Mouse (Mus musculus) forebrain, embryonic 13.5 days (tissue): Measurements from ENCODE around the gene Reg4. TPM values are rescaled to one million over a fixed set of nuclear protein-coding genes. Genes with fewer than 3 reads are reported as not detected.

Experiments used
- ATAC-seq: fragments of 200-750 bp; cut with Nextera tagmentation; 2 replicates; pipeline ENCODE4 v1.8.0; 2017
- H3K27ac ChIP-seq: fragments of 300-500 bp; sonication (generic); 2 replicates; pipeline ENCODE4 v1.5.1; 2015; ENCODE audit warnings: inconsistent platforms, mild to moderate bottlenecking, moderate library complexity
- H3K27me3 ChIP-seq: fragments of 300-500 bp; sonication (generic); 2 replicates; pipeline ENCODE4 v1.6.1; 2015; ENCODE audit warnings: mild to moderate bottlenecking, inconsistent platforms
- H3K36me3 ChIP-seq: fragments of 300-500 bp; sonication (generic); 2 replicates; pipeline ENCODE4 v1.6.1; 2015; ENCODE audit warnings: mild to moderate bottlenecking, inconsistent platforms; ENCODE audit not compliant: poor library complexity, severe bottlenecking
- H3K4me1 ChIP-seq: fragments of 300-500 bp; sonication (generic); 2 replicates; pipeline ENCODE4 v1.6.1; 2015; ENCODE audit warnings: inconsistent platforms
- H3K4me2 ChIP-seq: fragments of 300-500 bp; sonication (generic); 2 replicates; pipeline ENCODE4 v1.6.1; 2015; ENCODE audit warnings: inconsistent platforms, mild to moderate bottlenecking, moderate library complexity
- H3K4me3 ChIP-seq: fragments of 300-500 bp; sonication (generic); 2 replicates; pipeline ENCODE4 v1.5.1; 2015; ENCODE audit warnings: mild to moderate bottlenecking, inconsistent platforms
- H3K9ac ChIP-seq: fragments of 300-500 bp; sonication (generic); 2 replicates; pipeline ENCODE4 v1.6.1; 2015; ENCODE audit warnings: mild to moderate bottlenecking, inconsistent platforms
- H3K9me3 ChIP-seq: fragments of 300-500 bp; sonication (generic); replicated peaks from 2 replicates; pipeline ENCODE4 v1.6.1; 2016; ENCODE audit warnings: inconsistent platforms
- WGBS: fragments of 180-500 bp; shearing (Covaris S2); methylation state at CpG from one replicate; pipeline ENCODE4 v1.1.7; 2015; 5-methylcytosine and 5-hydroxymethylcytosine counted together
- polyA plus RNA-seq: library from polyadenylated mRNA; unstranded; fragments of >200 nt; fragmentation: Nextera tagmentation; extraction: Ambion mirVana; gene quantifications from 2 replicates; pipeline ENCODE4 v1.2.1, GENCODE M21; 2015

The Reg4 gene
- polyA plus RNA-seq, 1 experiment from 2014 or later = not detected

GRCm38 (mm10) chr3:98216296-98216695 is 5.7 kb upstream of the Reg4 start:
- no peaks in the 10 kb centered on the region for H3K27me3 ChIP-seq
- H3K4me1 ChIP-seq = peaks cover 10% of the 10 kb centered on the region
- H3K9me3 ChIP-seq = no peaks in the 10 kb centered on the region
- 67% methylated on average over 3 of the region's 3 CpGs for WGBS
- H3K4me2 ChIP-seq = no peak overlapping the region
- no peak overlapping the region for H3K9ac ChIP-seq
- no peaks in the 10 kb centered on the region for H3K36me3 ChIP-seq
- H3K27ac ChIP-seq = no peak overlapping the region
- H3K4me3 ChIP-seq = no peak overlapping the region
- no peak for ATAC-seq

GRCm38 (mm10) chr3:98223263-98223662 is 1.3 kb downstream of the Reg4 start:
- Histone ChIP-seq H3K4me1 (0 out of 2 replicates have a peak, but pooled peaks cover 3% of the 10 kb centered on the region), H3K4me2 (no peak overlapping the region), H3K9me3 (no peaks in the 10 kb centered on the region), H3K4me3 (no peak overlapping the region), H3K27me3 (no peaks in the 10 kb centered on the region), H3K36me3 (no peaks in the 10 kb centered on the region), H3K27ac (no peak overlapping the region), H3K9ac (no peak overlapping the region)
- no peak for ATAC-seq
- 87% methylated on average over 3 of the region's 3 CpGs for WGBS

DNA sequence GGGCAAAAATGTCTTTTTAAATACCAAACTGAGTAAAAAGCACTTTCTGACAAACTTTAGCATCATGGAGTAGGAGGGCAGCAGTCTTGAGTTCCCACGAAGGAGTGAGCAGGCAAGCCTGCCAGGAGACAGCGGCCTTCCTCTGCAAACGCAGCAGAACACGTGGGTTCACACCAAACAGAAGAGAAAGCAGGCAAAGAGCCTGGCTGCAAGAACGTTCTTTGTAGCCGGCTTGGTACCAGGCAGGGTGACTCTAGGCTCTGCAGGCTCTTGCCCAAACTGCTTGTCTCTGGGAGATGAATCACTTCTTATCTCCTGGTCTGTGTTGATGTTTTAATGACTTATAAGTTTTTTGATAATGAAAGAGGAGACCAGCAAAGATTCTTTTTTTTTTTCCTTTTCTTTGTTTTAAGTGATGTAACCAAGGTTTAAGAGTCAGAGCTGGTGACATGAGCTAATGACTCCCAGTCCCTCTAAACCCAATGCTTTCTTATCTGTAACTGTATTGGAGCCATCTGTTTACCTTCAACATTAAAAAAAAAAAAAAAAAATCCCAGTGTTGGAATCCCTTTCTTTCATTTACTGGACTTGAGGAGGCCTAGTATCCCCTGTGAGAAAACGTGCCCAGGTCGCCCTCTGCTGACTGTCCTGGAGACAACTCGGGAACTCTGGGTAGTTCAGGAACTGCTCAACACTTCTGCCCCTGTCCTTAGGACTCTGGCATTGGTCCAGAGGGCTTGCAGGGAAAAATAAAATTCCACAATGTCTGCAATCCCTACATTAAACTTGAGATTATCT is 2.0 kb downstream of the Reg4 start:
- Histone ChIP-seq H3K36me3 (no peaks in the 10 kb centered on the region), H3K9ac (no peak overlapping the region), H3K4me2 (no peak overlapping the region), H3K9me3 (no peaks in the 10 kb centered on the region), H3K27ac (no peak overlapping the region), H3K4me1 (0 out of 2 replicates have a peak, but pooled peaks cover 3% of the 10 kb centered on the region), H3K27me3 (no peaks in the 10 kb centered on the region), H3K4me3 (no peak overlapping the region)
- WGBS = 11% methylated on average over 9 of the region's 9 CpGs
- ATAC-seq = peak; percentile 79

DNA sequence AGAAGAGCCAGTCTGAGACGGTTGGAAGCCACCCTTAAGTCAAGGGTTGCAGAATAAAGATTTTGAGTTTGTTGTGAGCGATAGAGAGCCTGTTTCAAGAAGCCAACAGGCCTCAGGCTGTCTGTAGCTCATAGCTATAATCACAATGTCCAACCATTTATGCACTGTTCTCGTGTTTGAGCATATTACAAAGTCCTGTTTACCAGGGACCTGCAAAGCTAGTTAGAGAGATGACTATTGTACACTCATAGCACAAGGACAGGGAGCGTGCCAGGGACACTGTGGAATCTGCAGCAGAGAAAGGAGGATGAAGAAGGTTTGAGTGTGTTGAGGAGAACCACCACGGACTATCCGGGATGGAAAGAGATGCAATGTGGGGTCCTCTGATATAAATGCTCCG is 3.0 kb downstream of the Reg4 start:
- 89% methylated on average over 7 of the region's 7 CpGs for WGBS
- Histone ChIP-seq H3K4me2 (no peak overlapping the region), H3K9ac (no peak overlapping the region), H3K27me3 (no peaks in the 10 kb centered on the region), H3K27ac (no peak overlapping the region), H3K36me3 (no peaks in the 10 kb centered on the region), H3K9me3 (no peaks in the 10 kb centered on the region), H3K4me3 (no peak overlapping the region), H3K4me1 (0 out of 2 replicates have a peak, but pooled peaks cover 3% of the 10 kb centered on the region)
- no peak for ATAC-seq

DNA sequence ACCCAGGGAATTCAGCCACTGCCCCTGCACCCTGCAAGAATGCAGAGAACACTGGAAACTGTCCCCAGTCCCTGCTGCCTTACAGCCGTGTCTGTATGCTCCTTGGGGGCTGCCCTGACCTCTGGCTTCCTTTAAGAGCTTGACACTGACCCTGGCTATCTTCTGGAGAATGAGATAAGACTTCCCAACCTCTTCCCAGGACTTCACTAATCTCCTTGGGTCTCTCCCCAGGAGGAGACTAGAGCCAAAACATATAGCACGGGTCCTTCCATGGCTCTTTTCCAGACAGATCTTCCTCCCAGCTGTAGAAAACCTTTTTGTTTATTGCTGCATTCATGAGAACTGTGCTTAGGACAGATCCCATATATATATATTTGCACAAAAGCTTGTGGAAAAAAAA is 3.8 kb downstream of the Reg4 start:
- H3K27me3 ChIP-seq = no peaks in the 10 kb centered on the region
- no peak for ATAC-seq
- H3K9me3 ChIP-seq = no peaks in the 10 kb centered on the region
- 0 out of 2 replicates have a peak, but pooled peaks cover 3% of the 10 kb centered on the region for H3K4me1 ChIP-seq
- no peak overlapping the region for H3K9ac ChIP-seq
- no peaks in the 10 kb centered on the region for H3K36me3 ChIP-seq
- no peak overlapping the region for H3K27ac ChIP-seq
- no peak overlapping the region for H3K4me3 ChIP-seq
- H3K4me2 ChIP-seq = no peak overlapping the region
- WGBS = 62% methylated on average over 2 of the region's 2 CpGs

- no peaks in the 10 kb centered on the region for H3K9me3 ChIP-seq
- no peak overlapping the region for H3K27ac ChIP-seq
- H3K4me1 ChIP-seq = 0 out of 2 replicates have a peak, but pooled peaks cover 3% of the 10 kb centered on the region
- no peak overlapping the region for H3K9ac ChIP-seq
- no peak overlapping the region for H3K4me2 ChIP-seq
- no peaks in the 10 kb centered on the region for H3K36me3 ChIP-seq
- no peak overlapping the region for H3K4me3 ChIP-seq
- H3K27me3 ChIP-seq = no peaks in the 10 kb centered on the region
- WGBS = 35% methylated on average over 19 of the region's 19 CpGs
- peak; percentile 65 for ATAC-seq
These were observed 5.1 kb downstream of the Reg4 start for GRCm38 (mm10) chr3:98226988-98227610.

- no peaks in the 10 kb centered on the region for H3K36me3 ChIP-seq
- no peak overlapping the region for H3K4me3 ChIP-seq
- H3K27me3 ChIP-seq = no peaks in the 10 kb centered on the region
- 67% methylated on average over 3 of the region's 3 CpGs for WGBS
- ATAC-seq = no peak
- H3K9ac ChIP-seq = no peak overlapping the region
- no peak overlapping the region for H3K27ac ChIP-seq
- H3K4me1 ChIP-seq = 0 out of 2 replicates have a peak, but pooled peaks cover 3% of the 10 kb centered on the region
- H3K4me2 ChIP-seq = no peak overlapping the region
- no peaks in the 10 kb centered on the region for H3K9me3 ChIP-seq
These were observed 5.8 kb downstream of the Reg4 start for GRCm38 (mm10) chr3:98227763-98228162.

DNA sequence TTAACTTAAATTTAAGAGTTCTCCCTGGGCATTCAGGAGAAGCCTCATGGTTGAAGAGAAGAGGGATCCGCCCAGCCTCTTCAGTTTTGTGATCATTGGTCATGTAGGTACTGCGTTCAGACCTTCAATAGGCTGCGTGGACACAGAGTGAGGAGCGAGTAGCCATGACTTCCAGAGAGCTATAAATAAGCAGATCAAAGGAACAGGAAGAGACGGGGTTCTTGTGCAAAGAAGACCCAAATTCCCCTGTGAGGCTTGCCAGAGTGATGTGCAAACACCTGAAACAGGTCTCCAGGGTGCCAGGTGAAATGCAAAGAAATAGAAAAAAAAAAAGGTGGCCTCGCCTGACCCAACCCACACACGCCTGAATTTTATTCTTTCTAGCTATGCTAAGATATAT is 8.0 kb downstream of the Reg4 start:
- WGBS = 84% methylated on average over 7 of the region's 7 CpGs
- H3K4me3 ChIP-seq = no peak overlapping the region
- H3K9ac ChIP-seq = no peak overlapping the region
- no peaks in the 10 kb centered on the region for H3K36me3 ChIP-seq
- H3K4me1 ChIP-seq = no peaks in the 10 kb centered on the region
- no peak overlapping the region for H3K27ac ChIP-seq
- no peaks in the 10 kb centered on the region for H3K27me3 ChIP-seq
- no peak for ATAC-seq
- no peak overlapping the region for H3K4me2 ChIP-seq
- H3K9me3 ChIP-seq = no peaks in the 10 kb centered on the region

- no peak overlapping the region for H3K9ac ChIP-seq
- no peaks in the 10 kb centered on the region for H3K4me1 ChIP-seq
- no peaks in the 10 kb centered on the region for H3K9me3 ChIP-seq
- no peaks in the 10 kb centered on the region for H3K27me3 ChIP-seq
- H3K36me3 ChIP-seq = no peaks in the 10 kb centered on the region
- ATAC-seq = no peak
- no peak overlapping the region for H3K27ac ChIP-seq
- no peak overlapping the region for H3K4me2 ChIP-seq
- H3K4me3 ChIP-seq = no peak overlapping the region
These were observed 11.5 kb downstream of the Reg4 start for GRCm38 (mm10) chr3:98233504-98233903.

DNA sequence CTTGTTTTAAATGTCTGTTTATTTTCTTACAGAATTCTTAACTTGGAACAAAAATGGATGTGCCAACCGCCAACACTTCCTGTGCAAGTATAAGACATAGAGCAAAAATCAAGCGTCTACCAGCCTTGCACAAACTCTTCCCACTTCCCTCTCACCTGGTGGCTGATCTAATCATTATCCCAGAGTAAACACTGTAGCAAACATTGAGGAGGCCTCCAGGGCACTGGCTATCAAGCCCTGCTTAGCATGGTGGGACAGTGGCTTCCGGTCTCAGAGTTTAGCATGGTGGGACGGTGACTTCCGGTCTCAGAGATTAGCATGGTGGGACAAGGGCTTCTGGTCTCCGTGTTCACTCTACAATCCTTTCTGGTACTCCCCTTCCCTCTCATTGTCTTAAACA is 14.3 kb downstream of the Reg4 start:
- WGBS = 91% methylated on average over 6 of the region's 6 CpGs
- no peak overlapping the region for H3K4me2 ChIP-seq
- H3K9me3 ChIP-seq = no peaks in the 10 kb centered on the region

DNA sequence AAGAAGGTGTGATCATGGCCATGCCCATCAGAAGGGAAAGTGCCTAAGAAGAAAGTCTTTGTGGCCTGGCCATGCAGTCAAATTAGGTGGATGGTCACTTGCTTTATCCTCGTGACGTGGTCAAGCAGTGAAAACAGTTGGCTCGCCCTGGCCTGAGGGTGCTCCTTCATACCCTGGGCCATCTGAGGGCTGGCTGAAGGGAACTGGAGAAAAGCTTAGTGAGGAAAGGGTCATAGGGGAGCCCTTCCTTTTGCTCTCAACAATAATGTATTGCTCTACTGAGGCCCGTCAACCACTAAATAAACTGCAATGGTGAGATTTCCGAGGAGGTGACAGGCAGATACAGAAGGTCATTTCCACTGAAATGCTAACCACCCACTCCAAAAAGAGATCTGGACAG is 15.3 kb downstream of the Reg4 start:
- Histone ChIP-seq H3K27ac (no peak overlapping the region), H3K9me3 (no peaks in the 10 kb centered on the region), H3K9ac (no peak overlapping the region), H3K4me3 (no peak overlapping the region), H3K4me1 (no peaks in the 10 kb centered on the region), H3K36me3 (no peaks in the 10 kb centered on the region), H3K4me2 (no peak overlapping the region), H3K27me3 (no peaks in the 10 kb centered on the region)
- 90% methylated on average over 5 of the region's 5 CpGs for WGBS
- ATAC-seq = no peak

More for the DNA sequence above, 14.3 kb downstream of the Reg4 start:
- Histone ChIP-seq H3K4me1 (no peaks in the 10 kb centered on the region), H3K36me3 (no peaks in the 10 kb centered on the region), H3K9ac (no peak overlapping the region), H3K27ac (no peak overlapping the region), H3K4me3 (no peak overlapping the region), H3K27me3 (no peaks in the 10 kb centered on the region)
- ATAC-seq = no peak

DNA sequence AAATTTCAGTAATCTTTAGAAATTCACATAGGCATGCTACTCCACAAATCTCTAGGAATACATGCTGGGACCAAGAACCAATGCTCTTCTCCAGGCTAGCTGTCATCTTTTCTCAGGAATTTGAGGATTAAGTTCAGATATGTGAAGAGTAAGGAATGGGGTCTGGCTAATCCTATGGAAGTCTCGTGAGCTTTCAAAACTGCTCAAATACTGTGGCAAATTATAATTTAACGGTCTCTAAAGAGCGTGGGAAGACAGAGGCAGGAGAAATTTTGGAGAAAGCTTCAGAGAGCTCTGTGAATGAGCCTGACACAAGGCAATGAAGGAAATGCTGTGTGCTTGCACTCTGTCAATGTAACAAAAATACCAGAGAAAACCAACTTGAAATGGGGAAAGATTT is 16.2 kb downstream of the Reg4 start:
- WGBS = 81% methylated on average over 3 of the region's 3 CpGs
- Histone ChIP-seq H3K9me3 (no peaks in the 10 kb centered on the region), H3K27ac (no peak overlapping the region), H3K4me3 (no peak overlapping the region), H3K4me1 (no peaks in the 10 kb centered on the region), H3K4me2 (no peak overlapping the region), H3K36me3 (no peaks in the 10 kb centered on the region), H3K27me3 (no peaks in the 10 kb centered on the region), H3K9ac (no peak overlapping the region)
- ATAC-seq = no peak
